Mouse (Mus musculus): Measurements from ENCODE around the gene Mpp6.

Gene Mpp6

GRCm38 (mm10) chr6:50109757-50110378 lies at the start of gene Mpp6:
Gene Mpp6, plus strand, starts transcription at chr6:50110241.
- peak; percentile 83 for DNase-seq

GRCm38 (mm10) chr6:50066172-50066571 lies 43.9 kb upstream of the Mpp6 start:
- DNase-seq = no peak

GRCm38 (mm10) chr6:50068490-50068889 lies 41.6 kb upstream of the Mpp6 start:
- no peak for DNase-seq

- no peak for DNase-seq
Observed at GRCm38 (mm10) chr6:50075248-50075647, 34.8 kb upstream of the Mpp6 start.

GRCm38 (mm10) chr6:50076473-50076872 lies 33.6 kb upstream of the Mpp6 start:
- no peak for DNase-seq

- no peak for DNase-seq
Observed at GRCm38 (mm10) chr6:50080431-50080830, 29.6 kb upstream of the Mpp6 start.

DNA sequence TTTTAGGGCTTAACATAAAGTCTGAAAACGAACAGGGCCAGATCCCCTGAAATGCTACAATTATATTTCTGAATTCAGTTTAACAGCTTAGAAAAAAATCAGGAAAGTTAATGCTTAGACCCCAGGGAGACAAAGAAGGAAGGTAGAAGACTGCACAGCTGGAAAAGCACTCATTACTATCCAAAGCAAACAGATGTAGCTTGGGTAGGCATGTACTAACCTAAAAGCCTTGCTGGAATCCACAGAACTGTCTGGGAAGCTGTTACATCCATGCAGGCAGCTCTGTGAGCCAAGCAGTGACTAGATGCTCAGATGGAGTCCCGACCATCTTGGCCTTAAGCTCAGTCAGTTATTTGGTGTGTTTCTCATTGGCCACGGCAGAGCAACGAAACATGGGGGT lies 24.8 kb upstream of the Mpp6 start:
- no peak for DNase-seq

DNA sequence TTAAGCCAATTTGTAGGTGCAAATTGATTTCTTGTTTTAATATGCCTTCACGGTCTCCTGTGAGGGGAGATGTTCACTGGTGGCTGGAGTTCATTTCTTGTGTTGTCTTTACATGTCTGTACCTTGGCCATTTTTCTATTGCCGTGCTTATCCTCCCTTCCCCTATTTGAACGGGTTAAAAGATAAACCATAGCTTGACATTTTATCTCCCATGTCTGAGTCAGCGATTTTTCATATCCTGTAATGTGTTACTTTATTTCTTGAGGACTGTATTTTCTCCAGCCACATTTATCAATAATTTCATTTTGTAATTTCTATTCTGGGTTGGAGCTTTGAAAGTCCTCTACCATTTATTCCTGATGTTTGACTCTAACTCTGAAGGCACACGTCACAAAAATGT lies 20.7 kb upstream of the Mpp6 start:
- DNase-seq = no peak

- no peak for DNase-seq
Observed at GRCm38 (mm10) chr6:50090221-50090620, 19.8 kb upstream of the Mpp6 start.

- no peak for DNase-seq
Observed at GRCm38 (mm10) chr6:50091462-50092154, 18.4 kb upstream of the Mpp6 start.

- DNase-seq = peak; percentile 19
Observed at GRCm38 (mm10) chr6:50109201-50109756, 762 bp upstream of the Mpp6 start.

DNA sequence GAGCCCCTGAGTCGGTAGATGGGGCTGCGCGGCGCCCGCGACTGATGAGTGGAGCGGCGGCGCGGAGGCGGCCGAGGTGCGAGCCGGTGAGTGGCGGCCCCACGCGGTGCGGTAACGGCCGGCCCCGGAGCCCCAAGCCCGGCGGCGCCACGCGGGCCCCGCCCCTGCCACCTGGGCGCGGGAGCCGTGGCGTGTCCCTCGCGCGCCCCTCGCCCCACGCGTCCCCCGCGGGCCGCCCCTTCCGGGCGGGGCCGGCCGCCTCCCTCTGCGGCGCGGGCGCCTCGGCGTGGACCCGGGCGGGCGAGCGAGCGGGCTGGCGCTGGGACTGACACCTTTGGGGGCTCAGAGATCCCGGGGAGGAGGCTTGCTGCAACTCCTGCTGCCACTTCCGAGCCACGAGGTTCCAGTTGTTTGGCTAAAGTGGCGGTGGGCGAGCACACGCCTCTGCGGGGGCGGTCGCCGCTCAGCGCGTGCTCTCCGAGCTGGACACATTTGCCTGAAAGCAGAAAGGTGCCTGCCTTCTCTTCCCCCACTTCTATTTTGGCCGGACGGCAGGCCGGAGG lies 419 bp downstream of the Mpp6 start:
- DNase-seq = no peak

DNA sequence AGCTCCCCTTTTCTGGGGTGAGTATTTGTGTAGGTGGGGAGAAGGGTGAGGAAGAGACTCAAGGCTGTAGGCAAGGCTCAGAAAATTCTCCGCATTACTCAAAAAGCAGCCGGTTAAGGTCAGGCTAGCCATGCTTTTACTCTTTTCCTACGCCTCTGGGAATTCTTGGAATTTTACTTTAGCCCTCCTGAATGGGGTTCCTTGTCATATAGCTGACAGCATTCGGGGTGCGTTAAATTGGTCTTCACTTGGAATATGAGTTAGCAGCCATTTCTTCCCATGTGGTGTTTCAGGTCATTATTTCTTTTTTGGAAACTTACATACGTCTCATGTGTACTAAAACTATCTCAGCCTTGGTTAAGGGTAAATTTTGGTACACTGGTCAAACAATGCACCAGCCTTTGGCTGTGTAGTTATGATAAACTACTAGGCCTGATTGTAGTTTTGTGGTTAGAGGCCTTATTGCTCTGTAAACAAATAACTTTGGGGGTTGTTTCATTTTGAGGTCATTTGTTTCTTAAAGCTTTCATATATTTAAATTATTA lies 1.1 kb downstream of the Mpp6 start:
- DNase-seq = no peak

GRCm38 (mm10) chr6:50112775-50113174 lies 2.7 kb downstream of the Mpp6 start:
- peak; percentile 85 for DNase-seq

DNA sequence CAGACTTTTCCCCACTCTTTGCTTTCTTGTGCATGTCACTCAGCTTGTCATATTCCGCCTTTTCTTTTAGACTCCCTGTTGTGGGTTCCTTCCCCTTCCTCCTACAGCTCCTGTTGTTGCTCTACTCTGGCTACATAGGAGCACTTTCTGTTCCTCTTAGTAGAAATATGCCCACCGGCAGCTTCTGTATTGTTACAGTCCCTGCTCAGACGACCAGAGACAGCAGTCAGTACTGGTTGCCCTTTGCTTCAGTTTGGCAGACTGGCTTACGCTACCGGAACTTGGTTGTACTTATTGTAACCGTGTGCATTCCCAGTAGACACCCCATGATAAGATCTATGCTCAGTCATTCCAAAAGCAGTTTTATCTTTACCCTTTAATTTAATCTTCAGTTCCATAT lies 4.2 kb downstream of the Mpp6 start:
- no peak for DNase-seq

DNA sequence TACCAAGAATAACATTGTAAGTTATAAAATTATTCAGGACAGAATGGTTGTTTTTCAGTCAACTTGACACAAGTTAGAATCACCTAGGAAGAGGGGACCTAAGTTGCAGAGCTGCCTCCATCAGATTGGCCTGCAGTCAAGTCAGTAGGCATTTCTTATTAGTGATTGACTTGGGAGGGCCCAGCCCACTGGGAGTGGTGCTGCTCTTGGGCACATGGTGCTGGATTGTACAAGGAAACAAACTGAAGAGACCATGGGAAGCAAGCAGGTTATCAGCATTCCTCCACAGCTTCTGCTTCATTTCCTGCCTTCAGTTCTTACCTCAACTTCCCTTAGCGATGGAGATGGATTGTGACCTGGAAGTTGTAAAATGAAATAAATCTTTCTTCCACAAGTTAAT lies 10.9 kb downstream of the Mpp6 start:
- DNase-seq = no peak

- no peak for DNase-seq
Observed at GRCm38 (mm10) chr6:50122835-50123234, 12.8 kb downstream of the Mpp6 start.

DNA sequence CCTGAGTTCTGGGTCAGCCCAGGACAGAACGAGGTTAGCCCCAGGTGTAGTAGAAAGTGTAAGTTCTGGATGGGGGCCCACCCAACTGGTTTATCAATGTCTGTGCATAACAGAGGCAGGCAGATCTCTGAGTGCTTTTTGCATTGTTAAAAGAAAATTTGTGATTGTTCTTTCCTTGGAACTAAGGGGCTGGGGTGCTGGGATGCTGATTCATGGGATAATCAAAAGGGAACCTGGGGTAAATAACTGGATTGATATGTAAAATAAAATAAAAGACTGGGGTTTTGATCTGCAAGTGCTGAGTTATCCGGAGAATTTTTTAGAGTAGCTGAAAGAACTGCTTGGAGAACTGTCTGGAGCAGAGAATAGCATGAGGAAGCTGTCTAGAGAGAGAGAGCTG lies 14.2 kb downstream of the Mpp6 start:
- no peak for DNase-seq

GRCm38 (mm10) chr6:50126331-50126730 lies 16.3 kb downstream of the Mpp6 start:
- no peak for DNase-seq

GRCm38 (mm10) chr6:50127536-50127935 lies 17.5 kb downstream of the Mpp6 start:
- DNase-seq = no peak

DNA sequence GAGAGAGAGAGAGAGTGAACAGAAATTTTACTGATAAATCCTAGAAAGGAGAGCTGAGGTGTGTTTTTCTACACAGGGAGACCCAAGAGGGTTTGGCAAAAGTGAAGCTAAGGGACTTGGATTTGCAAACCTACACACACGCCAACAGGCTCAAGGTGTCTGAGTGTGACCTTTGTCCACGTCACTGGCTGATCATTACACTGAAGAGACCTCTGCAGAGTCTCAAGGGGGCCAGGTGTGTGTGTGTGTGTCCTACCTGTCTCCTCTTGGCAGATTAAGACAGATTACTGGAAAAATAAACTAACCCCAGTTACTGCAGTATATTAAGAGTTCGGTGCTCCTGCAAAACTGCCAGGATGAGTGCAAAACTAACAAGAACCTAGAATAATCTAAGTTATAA lies 27.6 kb downstream of the Mpp6 start:
- DNase-seq = no peak

GRCm38 (mm10) chr6:50139526-50139925 lies 29.5 kb downstream of the Mpp6 start:
- no peak for DNase-seq

- no peak for DNase-seq
Observed at GRCm38 (mm10) chr6:50146158-50146557, 36.1 kb downstream of the Mpp6 start.

DNA sequence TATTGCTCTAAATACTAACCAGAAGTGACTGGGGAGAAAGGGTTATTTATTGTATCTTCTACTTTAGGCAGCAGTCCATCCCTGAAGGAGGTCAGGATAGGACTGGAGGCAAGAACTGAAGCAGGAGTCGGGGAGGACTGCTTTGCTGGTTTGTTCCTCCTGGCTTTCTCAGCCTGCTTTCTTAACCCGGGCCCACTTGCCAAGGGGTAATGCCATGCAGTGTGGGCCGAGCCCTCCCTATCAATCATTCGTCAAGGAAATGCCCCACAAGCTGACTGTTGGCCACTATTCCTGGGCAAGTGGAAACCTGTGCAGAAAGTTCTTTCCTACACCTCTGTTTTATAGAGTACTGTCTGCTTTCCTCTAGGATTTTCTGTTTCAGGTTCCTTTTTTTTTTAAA lies 39.3 kb downstream of the Mpp6 start:
- DNase-seq = no peak

Data from cerebellum, adult 8-10 months (tissue).